Mouse (Mus musculus) lung, adult 2 months (tissue): ENCODE results near the gene Nop2. TPM values are rescaled to one million over a fixed set of nuclear protein-coding genes. Genes with fewer than 3 reads are reported as not detected.

Source experiments
- DNase-seq: peaks from one replicate; pipeline ENCODE4 v3.0.0; 2022
- H3K4me1 ChIP-seq: fragments of 200-500 bp; 2 replicates; pipeline ENCODE4 v1.6.1; 2011; ENCODE audit warnings: low read length; ENCODE audit not compliant: control insufficient read depth, insufficient read depth
- H3K4me3 ChIP-seq: fragments of 200-500 bp; replicated peaks from 2 replicates; pipeline ENCODE3; 2011; ENCODE audit warnings: low read depth, mild to moderate bottlenecking, control low read depth, low read length; ENCODE audit errors: extremely low read depth
- CTCF ChIP-seq: fragments of 200-500 bp; IDR thresholded peaks from 2 replicates; pipeline ENCODE4 v1.5.1; 2011; ENCODE audit warnings: mild to moderate bottlenecking, low read length, control low read depth; ENCODE audit not compliant: insufficient read depth
- POLR2A ChIP-seq: fragments of 200-500 bp; IDR thresholded peaks from 2 replicates; pipeline ENCODE4 v1.6.1; 2011; ENCODE audit warnings: low read depth, mild to moderate bottlenecking, control low read depth, low read length, borderline replicate concordance; ENCODE audit errors: extremely low read depth
- WGBS: fragments of 180-500 bp; shearing (Covaris S2); methylation state at CpG from one replicate; pipeline ENCODE4 v1.1.7; 2018; 5-methylcytosine and 5-hydroxymethylcytosine counted together
- polyA plus RNA-seq: library from polyadenylated mRNA; depleted of rRNA; stranded (reverse); fragments of >200 nt; gene quantifications from 2 replicates; pipeline ENCODE4 v1.2.3, GENCODE M21; 2012

The Nop2 gene
- polyA plus RNA-seq, 1 experiment: 13.6 TPM

DNA sequence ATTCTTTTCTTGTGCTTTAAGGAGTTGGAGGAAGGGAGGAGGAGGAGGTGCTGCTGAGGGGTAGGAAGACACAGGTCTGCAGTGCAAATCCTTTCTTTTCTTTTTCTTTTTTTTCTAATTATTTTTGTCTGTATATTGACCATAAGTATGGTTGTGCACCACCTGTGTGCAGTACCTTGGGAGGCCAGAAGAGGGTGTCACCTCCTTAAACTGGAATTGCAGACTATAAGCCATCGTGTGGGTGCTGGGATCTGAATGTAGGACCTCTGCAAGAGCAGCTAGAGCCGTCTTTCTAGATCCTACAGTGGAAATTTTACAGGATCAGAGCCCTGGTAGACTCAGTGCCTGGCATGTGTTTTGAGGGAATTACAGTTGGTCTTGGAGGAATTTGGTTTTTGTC is 24.0 kb upstream of the Nop2 start:
- H3K4me3 ChIP-seq: no peak overlapping the region
- no peaks in the 10 kb centered on the region for H3K4me1 ChIP-seq
- no peak for DNase-seq
- no peak for TF ChIP-seq CTCF
- no peak for TF ChIP-seq POLR2A
- 95% methylated on average over 2 of the region's 2 CpGs for WGBS

DNA sequence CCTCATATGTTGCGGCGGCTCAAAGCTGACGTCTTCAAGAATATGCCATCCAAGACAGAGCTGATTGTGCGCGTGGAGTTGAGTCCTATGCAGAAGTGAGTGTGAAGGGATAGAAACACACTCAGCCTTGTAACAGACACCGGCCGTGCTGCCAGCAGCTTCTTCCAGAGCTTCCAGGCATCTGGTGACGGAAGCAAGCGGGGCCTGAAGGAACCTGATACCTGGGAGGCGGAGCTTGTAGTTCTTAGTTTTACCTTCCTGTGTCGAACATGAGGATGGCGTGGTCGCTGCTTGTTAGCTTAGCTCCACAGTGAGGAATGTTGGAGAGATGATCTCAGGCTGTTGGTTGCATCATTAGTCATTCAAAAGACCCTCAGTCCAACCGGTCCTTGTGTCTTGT is 22.3 kb upstream of the Nop2 start:
- TF ChIP-seq POLR2A (no peak), CTCF (no peak)
- no peak for DNase-seq
- no peaks in the 10 kb centered on the region for H3K4me1 ChIP-seq
- H3K4me3 ChIP-seq: no peak overlapping the region
- 79% methylated on average over 14 of the region's 14 CpGs for WGBS

DNA sequence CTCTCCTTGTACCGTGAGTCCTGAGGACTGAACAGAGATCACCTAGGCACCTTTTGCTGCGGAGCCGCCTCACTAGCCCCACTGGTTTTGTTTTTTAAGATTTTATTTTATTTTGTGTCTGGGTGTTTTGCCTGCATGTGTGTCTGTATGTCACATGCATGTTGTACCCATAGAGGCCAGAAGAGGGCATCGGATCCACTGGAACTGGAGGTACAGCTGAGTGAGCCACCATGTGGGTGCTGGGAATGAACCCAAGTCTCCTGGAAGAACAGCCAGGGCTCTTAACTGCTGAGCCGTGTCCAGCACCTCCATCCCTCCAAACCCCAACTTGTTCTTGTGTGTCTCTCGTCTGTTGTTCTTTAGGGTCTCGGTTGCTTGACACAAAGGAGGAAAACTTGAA is 20.8 kb upstream of the Nop2 start:
- TF ChIP-seq POLR2A (no peak), CTCF (peak; percentile 49; the same call in 1 of the 2 replicates)
- DNase-seq: peak; percentile 25
- no peaks in the 10 kb centered on the region for H3K4me1 ChIP-seq
- H3K4me3 ChIP-seq: no peak overlapping the region
- WGBS: 88% methylated on average over 7 of the region's 7 CpGs

DNA sequence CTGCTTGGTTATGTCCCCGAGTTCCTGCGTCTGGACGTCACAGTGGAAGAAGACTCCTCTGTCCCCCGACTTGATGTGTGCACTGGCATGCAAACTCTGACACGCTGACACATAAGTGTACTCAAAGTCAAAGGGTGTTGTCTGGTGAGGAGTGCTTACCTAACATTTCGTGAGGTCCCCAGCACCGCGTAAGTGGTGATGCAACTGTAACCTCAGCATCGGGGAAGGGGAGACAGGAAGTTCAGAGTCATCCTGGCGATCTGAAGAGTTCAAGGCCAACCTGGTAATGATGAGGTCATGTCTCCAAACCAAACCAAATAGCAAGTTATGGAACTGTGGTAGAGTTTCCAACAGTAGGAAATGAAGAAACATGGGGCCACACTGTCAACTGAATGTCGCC is 19.2 kb upstream of the Nop2 start:
- DNase-seq: no peak
- WGBS: 83% methylated on average over 11 of the region's 11 CpGs
- Histone ChIP-seq H3K4me3 (no peak overlapping the region), H3K4me1 (no peaks in the 10 kb centered on the region)
- no peak for TF ChIP-seq CTCF
- no peak for TF ChIP-seq POLR2A

DNA sequence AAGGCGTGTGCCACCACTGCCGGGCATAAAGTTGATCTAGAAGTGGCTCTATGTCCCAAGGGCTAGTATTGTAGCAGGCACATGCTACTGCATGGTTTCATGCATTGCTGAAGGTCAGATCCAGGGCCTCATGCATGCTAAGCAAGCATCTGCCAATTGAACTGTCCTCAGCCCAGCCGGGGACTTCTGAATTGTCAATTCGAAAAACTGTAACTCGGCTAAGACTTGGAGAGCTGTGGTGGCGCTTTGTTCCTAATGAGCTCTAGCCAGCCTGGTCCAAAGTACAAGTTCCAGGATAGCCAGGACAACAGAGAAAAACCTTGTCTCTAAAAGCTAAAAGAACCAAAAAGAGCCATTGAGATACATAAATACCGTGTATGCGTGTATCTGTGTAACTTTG is 12.3 kb upstream of the Nop2 start:
- 90% methylated on average over 8 of the region's 8 CpGs for WGBS
- DNase-seq: no peak
- TF ChIP-seq CTCF (no peak), POLR2A (no peak)
- H3K4me3 ChIP-seq: no peak overlapping the region
- no peaks in the 10 kb centered on the region for H3K4me1 ChIP-seq

DNA sequence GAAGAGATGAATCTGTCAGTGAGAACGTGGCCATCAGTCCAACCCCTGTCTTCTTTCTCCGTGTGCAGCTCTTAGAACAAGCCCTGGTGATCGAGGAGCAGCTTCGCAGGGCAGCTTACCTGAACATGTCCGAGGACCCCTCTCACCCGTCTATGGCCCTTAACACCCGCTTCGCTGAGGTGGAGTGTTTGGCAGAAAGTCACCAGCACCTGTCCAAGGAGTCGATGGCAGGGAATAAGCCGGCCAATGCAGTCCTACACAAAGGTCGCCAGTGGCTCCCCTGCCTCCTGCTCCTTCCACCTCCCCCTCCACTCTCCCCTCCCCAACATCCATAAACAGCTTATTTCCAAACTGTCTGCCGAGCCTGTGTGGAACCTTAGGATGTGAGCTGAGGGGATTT is 3.0 kb upstream of the Nop2 start:
- DNase-seq: no peak
- H3K4me3 ChIP-seq: no peak overlapping the region
- WGBS: 86% methylated on average over 12 of the region's 12 CpGs
- TF ChIP-seq POLR2A (no peak), CTCF (no peak)
- peaks cover 4% of the 10 kb centered on the region for H3K4me1 ChIP-seq

DNA sequence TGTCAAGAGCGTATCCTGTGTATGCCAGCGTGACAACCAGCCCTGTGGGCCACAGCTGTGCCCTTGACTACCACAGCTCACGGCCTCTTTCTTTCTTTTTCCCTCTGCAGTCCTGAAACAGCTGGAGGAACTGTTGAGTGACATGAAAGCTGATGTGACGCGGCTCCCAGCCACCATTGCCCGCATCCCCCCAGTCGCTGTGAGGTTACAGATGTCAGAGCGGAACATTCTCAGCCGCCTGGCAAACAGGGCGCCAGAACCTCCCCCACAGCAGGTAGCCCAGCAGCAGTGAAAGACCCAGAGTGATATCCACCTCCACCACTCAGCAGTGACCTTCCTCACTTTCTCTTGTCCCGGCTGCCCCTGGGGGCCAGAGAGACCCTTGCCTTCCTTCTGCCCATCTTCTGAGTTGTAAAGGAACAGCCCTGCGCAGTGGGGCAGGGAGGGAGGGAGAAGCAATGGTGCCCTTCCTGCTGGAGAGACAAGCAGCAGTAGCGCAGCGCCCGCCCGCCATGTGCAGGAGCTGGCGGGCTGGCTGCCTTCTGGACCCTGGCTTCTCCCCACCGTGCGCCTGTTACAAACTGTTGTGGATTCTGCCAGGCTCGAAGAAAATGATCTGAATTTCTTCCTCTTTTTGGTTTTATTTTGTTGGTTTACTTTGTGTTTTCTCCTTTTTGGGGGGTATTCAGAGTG is 1.9 kb upstream of the Nop2 start:
- WGBS: 81% methylated on average over 20 of the region's 20 CpGs
- no peak for DNase-seq
- TF ChIP-seq CTCF: no peak
- TF ChIP-seq POLR2A: no peak
- H3K4me1 ChIP-seq: peaks cover 4% of the 10 kb centered on the region
- no peak overlapping the region for H3K4me3 ChIP-seq

DNA sequence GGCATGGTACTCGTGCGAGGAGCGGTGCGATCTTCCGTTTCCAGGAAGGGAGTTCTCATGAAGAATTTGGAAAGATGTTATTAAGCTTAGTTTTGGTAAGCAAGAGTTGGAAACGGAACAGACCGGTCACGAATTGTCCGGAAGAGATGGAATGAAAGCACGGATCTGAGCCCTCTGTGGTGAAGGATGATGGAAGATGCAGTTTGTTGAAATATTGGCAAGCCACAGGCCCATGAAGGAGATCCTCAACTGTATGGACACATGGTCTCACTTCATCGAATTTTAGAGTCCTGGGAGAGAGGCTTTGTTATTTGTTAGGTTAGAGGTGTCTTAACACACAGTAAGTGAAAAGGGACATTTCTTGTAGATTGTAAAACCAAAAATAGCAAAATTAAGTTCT is 761 bp downstream of the Nop2 start:
- 4% methylated on average over 11 of the region's 11 CpGs for WGBS

DNA sequence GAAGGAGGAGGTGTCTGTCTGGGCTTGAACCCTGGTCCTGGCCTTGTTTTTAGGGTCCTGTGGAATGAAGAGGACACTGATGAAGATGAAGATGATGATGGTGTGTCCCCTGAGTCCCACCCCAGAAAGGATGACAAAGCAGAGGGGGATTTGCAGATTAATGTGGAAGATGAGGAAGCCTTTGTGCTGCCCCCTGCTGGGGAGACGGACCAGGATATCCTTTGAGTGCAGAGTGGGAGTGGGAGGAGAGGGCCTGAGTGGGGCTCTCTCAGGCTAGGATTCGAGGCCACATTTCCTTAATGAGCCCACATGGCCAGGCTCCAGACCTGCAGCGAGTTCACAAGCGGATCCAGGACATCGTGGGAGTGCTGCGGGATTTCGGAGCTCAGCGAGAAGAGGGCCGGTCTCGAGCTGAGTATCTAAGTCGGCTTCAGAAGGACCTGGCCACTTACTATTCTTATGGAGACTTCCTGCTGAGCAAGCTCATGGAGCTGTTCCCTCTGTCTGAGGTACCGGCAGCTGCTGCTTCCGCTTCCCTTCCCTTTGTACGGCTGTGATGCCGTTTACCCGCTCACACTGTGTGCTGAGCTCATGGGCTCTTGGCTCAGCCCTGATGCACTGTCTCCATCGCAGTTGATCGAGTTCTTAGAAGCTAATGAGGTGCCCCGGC is 5.4 kb downstream of the Nop2 start:
- TF ChIP-seq POLR2A (no peak), CTCF (peak; percentile 45)
- Histone ChIP-seq H3K4me3 (no peak overlapping the region), H3K4me1 (peaks cover 4% of the 10 kb centered on the region)
- DNase-seq: peak; percentile 23
- WGBS: 88% methylated on average over 19 of the region's 19 CpGs

More for the DNA sequence above, 761 bp downstream of the Nop2 start:
- DNase-seq: no peak
- peaks cover 4% of the 10 kb centered on the region for H3K4me1 ChIP-seq
- TF ChIP-seq POLR2A: no peak
- TF ChIP-seq CTCF: no peak
- peak overlapping the region; percentile 85 for H3K4me3 ChIP-seq

DNA sequence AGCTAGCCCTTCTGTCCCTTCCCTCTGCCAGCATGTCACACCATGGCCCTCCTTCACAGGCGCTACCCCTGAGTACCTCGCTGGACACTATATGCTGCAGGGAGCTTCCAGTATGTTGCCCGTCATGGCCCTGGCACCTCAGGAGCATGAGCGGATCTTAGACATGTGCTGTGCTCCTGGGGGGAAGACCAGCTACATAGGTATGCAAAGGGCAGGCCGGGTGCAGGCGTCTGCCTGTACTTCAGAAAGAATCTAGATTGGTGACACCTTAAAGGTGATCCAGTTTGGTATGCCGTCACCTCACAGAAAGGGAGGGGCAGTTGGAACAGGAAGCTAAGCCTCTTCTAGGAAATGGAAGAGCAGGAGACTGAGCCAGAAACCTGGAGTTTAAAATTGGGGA is 8.0 kb downstream of the Nop2 start:
- Histone ChIP-seq H3K4me3 (no peak overlapping the region), H3K4me1 (no peaks in the 10 kb centered on the region)
- 88% methylated on average over 7 of the region's 7 CpGs for WGBS
- no peak for DNase-seq
- TF ChIP-seq POLR2A: no peak
- no peak for TF ChIP-seq CTCF
